Mouse (Mus musculus): ENCODE measurements around the gene H1fnt. TPM values are rescaled to one million over a fixed set of nuclear protein-coding genes. Genes with fewer than 3 reads are reported as not detected.
A peak's percentile ranks its signal among the peaks of the same experiment; 100 is the strongest.

The H1fnt gene
- not detected in 2 replicates for polyA plus RNA-seq (2016; fragmentation: Nextera tagmentation; extraction: Ambion mirVana)

DNA sequence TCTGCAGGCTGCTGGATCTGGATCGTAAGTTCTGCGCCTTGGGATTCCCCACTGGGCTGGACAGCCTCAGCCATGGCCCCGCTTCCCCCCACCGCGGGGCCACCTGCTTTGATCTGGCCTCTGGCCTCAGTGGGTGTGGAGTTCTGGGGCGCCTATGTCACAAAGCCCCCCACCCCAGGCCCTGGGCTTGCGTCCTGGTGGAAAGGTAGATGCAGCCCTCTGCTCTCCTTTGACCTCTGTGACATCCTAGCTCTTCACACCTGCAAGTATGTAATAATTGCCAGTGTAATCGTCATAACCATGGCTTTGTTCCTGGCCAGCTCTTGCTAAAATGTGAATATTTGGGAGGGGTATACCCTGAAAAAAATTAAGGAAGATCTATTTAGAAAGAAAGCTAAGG lies at the start of gene H1fnt:
Gene H1fnt (minus strand): TSS at position 101 of the 400 bp plus-strand sequence.
- H3K9me3 ChIP-seq, result no peaks in the 10 kb centered on the region
- no peaks in the 10 kb centered on the region for H3K27me3 ChIP-seq
- no peaks in the 10 kb centered on the region for H3K4me1 ChIP-seq
- ATAC-seq (ENCODE audit: low FRiP score, low read depth), result no peak
- H3K4me3 ChIP-seq, result no peak within 1 kb of the TSS
- H3K27ac ChIP-seq (replicated peaks), result no peak within 1 kb of the TSS
- no peak within 1 kb of the TSS for H3K4me2 ChIP-seq (replicated peaks)
- 90% methylated on average over 8 of the region's 8 CpGs for WGBS
- H3K9ac ChIP-seq (replicated peaks), result no peak within 1 kb of the TSS
- H3K36me3 ChIP-seq, result no peaks in the 10 kb centered on the region

DNA sequence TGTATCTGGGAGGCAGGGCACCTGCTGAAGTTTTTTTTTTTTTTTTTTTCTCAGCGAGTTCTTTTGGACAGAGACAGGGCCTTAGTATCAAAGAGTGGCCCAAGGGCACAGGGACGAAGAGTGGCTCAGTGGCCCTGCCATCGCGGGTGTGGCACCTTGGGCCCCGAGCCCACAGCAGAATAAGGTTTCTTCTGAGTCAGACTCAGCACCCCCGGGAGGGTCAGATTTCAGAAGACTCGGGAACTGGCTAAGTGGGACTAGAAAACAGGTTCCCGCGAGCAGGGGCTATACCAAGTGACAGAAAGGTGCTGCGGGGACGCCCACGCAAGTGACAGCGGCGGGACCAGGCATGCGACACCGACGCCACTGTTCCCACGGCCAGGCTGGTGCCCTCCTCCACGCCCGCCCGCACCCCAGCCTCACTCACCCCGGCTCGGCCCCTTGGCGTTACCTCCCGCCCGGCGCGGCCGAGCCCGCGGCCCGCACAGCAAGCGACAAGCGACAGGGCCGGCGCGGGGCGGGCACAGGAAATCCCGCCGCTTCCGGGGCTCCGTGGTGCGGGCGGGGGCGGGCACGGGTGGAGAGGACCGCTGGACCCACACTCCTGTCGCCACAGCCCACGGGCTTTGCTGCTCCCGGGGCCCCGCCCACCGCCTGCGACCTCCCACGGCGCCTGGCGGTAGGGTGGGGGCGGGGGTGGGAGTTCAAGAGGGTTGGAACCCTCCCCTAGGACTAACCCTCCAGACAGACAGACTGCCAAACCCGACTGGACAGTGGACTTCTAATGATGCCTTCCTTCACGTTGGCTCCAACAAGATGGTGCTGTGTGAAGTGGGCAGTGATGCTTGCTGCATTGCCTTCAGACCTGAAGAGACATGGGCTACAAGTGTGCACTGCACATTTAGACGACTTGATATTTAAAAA lies 38.8 kb upstream of the H1fnt start, which contains the start of gene Zfp641:
Gene Zfp641 (minus strand): TSS at position 534 of the 924 bp plus-strand sequence.
- ATAC-seq (ENCODE audit: low FRiP score, low read depth), result peak; percentile 54
- no peak within 1 kb of the TSS for H3K27ac ChIP-seq (replicated peaks)
- 0 out of 2 replicates have a peak, but pooled peaks cover 3% of the 10 kb centered on the region for H3K27me3 ChIP-seq
- H3K9ac ChIP-seq (replicated peaks), result peak within 1 kb of the TSS; percentile 87
- H3K4me3 ChIP-seq, result peak within 1 kb of the TSS; percentile 64
- whole genome bisulfite sequencing, result 2% methylated on average over 54 of the region's 60 CpGs
- H3K9me3 ChIP-seq, result 0 out of 2 replicates have a peak, but pooled peaks cover 5% of the 10 kb centered on the region
- H3K36me3 ChIP-seq, result no peaks in the 10 kb centered on the region
- peak within 1 kb of the TSS; percentile 91 for H3K4me2 ChIP-seq (replicated peaks)
- H3K4me1 ChIP-seq, result peaks cover 6% of the 10 kb centered on the region; the same call in 1 of the 2 replicates

DNA sequence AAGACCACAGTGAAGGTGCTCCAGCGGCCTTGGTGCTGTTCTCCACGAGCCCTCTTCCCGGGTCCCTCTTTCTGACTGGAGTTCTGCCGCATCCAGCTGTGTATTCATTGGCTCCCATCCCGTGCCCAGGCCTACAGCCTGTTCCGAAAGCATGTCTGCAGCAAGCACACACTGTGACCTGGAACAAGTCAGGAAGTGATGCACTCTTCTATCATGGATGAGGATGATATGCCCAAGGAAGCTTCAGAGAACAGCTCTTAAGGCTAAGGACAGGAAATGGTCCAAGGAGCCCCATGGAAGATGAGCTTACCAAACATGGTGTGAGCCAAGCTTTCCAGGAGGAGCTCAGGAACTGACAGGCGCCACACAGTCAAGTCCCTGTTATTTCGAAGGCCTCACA lies 36.6 kb upstream of the H1fnt start:
- H3K27ac ChIP-seq (replicated peaks), result no peak overlapping the region
- H3K4me3 ChIP-seq, result no peak overlapping the region
- H3K9me3 ChIP-seq, result no peaks in the 10 kb centered on the region
- H3K9ac ChIP-seq (replicated peaks), result no peak overlapping the region
- H3K4me1 ChIP-seq, result peaks cover 6% of the 10 kb centered on the region; the same call in 1 of the 2 replicates
- 0 out of 2 replicates have a peak, but pooled peaks cover 3% of the 10 kb centered on the region for H3K27me3 ChIP-seq
- H3K36me3 ChIP-seq, result no peaks in the 10 kb centered on the region
- H3K4me2 ChIP-seq (replicated peaks), result no peak overlapping the region
- WGBS, result 89% methylated on average over 8 of the region's 8 CpGs
- no peak for ATAC-seq (ENCODE audit: low FRiP score, low read depth)

DNA sequence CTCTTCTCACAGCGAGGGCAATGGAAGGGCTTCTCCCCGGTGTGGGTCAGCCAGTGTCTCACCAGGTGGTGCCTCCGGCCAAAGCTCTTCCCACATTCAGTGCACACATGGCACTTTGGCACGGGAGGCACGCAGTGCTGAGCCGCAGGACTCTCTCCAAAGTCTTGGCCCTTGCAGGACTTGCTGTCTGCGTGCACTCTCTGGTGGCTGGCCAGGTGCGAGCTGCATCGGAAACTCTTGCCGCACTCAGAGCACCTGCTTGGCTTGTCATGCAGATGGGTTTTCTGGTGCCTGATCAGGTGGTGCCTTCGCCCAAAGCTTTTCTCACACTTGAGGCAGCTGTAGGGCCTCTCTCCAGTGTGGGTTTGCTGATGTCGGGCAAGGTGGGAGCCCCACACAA lies 31.5 kb upstream of the H1fnt start:
- no peak overlapping the region for H3K4me3 ChIP-seq
- WGBS, result 70% methylated on average over 12 of the region's 12 CpGs
- ATAC-seq (ENCODE audit: low FRiP score, low read depth), result no peak

DNA sequence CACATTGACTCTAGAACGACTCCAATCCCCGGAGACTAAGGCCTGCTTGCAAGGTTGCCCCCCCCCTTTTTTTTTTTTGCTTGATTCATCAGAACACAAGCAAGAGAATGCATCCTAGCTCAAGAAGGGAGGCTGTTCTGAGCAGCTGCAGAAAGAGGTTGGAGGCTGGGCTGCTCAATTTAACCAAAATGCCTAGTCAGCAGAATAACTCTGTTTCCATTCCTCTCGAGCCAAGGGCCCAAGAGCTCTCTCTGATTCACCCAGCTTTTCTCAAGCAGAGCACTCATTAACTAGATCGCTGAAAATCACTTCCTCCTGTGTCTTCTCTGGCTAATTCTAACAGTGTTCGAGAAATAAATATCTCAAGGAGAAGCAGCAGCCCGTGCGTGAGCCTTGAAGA lies 29.3 kb upstream of the H1fnt start:
- Histone ChIP-seq H3K27me3 (no peaks in the 10 kb centered on the region), H3K27ac (replicated peaks) (no peak overlapping the region), H3K4me2 (replicated peaks) (no peak overlapping the region), H3K4me1 (no peaks in the 10 kb centered on the region), H3K4me3 (no peak overlapping the region), H3K9ac (replicated peaks) (no peak overlapping the region), H3K36me3 (no peaks in the 10 kb centered on the region), H3K9me3 (no peaks in the 10 kb centered on the region)
- WGBS, result 82% methylated on average over 7 of the region's 7 CpGs
- no peak for ATAC-seq (ENCODE audit: low FRiP score, low read depth)

More for the DNA sequence above, 31.5 kb upstream of the H1fnt start:
- Histone ChIP-seq H3K4me1 (no peaks in the 10 kb centered on the region), H3K27ac (replicated peaks) (no peak overlapping the region), H3K9me3 (no peaks in the 10 kb centered on the region), H3K36me3 (no peaks in the 10 kb centered on the region), H3K4me2 (replicated peaks) (no peak overlapping the region), H3K27me3 (no peaks in the 10 kb centered on the region), H3K9ac (replicated peaks) (no peak overlapping the region)

DNA sequence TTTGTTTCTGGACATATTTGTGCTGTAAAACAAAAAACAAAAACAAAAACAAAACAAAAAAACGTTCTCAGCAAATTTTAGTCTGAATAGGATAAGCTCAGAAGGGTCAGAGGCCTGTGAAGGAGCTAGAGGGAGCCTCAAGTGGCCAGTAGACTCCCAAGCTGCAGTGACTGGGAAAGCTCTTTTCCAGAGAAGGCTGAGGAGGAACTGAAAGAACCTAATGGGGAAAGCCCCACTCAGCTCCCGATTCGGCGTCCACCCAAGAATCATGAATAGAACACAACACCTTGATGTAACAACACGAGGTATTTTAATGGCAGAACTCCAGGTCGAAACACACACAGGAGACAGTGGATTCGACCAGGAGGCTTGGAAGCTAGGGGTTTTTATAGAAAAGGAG lies 683 bp upstream of the H1fnt start:
- H3K36me3 ChIP-seq, result no peaks in the 10 kb centered on the region
- no peaks in the 10 kb centered on the region for H3K27me3 ChIP-seq
- no peak overlapping the region for H3K4me2 ChIP-seq (replicated peaks)
- ATAC-seq (ENCODE audit: low FRiP score, low read depth), result no peak
- no peak overlapping the region for H3K9ac ChIP-seq (replicated peaks)
- no peaks in the 10 kb centered on the region for H3K4me1 ChIP-seq
- no peaks in the 10 kb centered on the region for H3K9me3 ChIP-seq
- H3K27ac ChIP-seq (replicated peaks), result no peak overlapping the region
- WGBS, result 89% methylated on average over 7 of the region's 7 CpGs
- H3K4me3 ChIP-seq, result no peak overlapping the region

DNA sequence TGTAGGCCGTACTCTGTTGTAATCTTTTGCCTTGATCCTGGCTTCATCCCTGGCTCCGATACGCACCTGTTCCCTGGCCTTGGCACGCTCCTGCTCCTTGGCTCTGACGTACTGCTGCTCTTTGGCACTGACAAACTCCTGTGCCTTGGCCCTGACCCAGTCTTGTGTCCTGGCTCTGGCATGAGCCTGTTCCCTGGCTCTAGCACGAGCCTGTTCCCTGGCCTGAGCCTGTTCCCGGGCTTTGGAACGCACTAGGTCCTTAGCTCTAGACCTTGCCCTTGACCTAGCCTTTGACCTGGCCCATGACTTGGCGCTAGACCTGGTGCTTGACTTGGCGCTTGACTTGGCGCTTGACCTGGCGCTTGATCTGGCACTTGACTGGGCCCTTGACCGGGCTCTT lies 822 bp downstream of the H1fnt start:
- no peaks in the 10 kb centered on the region for H3K4me1 ChIP-seq
- 93% methylated on average over 13 of the region's 13 CpGs for WGBS
- H3K36me3 ChIP-seq, result no peaks in the 10 kb centered on the region
- no peak overlapping the region for H3K4me2 ChIP-seq (replicated peaks)
- ATAC-seq (ENCODE audit: low FRiP score, low read depth), result no peak
- H3K4me3 ChIP-seq, result no peak overlapping the region
- no peaks in the 10 kb centered on the region for H3K9me3 ChIP-seq
- H3K9ac ChIP-seq (replicated peaks), result no peak overlapping the region
- no peaks in the 10 kb centered on the region for H3K27me3 ChIP-seq
- H3K27ac ChIP-seq (replicated peaks), result no peak overlapping the region

DNA sequence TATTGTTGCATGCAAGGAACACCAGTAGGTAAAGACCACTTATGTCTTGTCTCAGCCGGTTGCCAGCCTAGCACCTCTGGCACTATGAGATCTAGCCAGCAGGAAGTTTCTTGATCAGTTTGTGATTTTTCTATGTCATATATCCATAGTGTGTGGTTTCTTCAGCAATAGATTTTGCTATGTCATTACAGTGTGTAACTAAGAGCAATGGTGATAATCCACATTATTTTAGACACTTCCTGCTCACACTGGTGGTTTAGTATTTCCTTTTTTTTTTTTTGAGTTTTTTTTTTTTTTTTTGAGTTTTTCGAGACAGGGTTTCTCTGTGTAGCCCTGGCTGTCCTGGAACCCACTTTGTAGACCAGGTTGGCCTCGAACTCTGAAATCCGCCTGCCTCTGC lies 21.7 kb downstream of the H1fnt start:
- Histone ChIP-seq H3K9me3 (no peaks in the 10 kb centered on the region), H3K27ac (replicated peaks) (no peak overlapping the region), H3K9ac (replicated peaks) (no peak overlapping the region), H3K36me3 (no peaks in the 10 kb centered on the region), H3K4me3 (no peak overlapping the region), H3K4me1 (no peaks in the 10 kb centered on the region), H3K27me3 (no peaks in the 10 kb centered on the region), H3K4me2 (replicated peaks) (no peak overlapping the region)
- 88% methylated on average over 4 of the region's 4 CpGs for WGBS
- ATAC-seq (ENCODE audit: low FRiP score, low read depth), result no peak

DNA sequence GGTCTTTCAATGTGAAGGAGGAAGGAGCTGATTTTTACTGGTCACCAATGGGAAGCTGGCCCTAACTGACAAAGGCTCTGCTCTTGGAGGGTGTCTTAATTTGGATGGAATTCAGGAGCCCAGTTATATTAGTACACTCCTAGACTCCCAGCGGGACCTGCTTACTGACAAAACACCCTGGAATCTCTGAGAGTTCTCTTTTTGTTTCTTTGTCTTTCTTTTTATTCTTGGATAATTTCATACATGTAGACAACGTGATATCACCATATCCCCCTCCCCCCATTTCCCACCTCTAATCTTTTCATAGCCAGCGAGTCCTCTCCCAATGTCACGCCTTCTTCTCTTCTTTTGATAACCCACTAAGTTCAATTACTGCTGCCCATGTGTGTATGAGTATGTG lies 22.7 kb downstream of the H1fnt start, which contains the start of gene Olfr286:
Gene Olfr286 (minus strand): TSS at position 101 of the 400 bp plus-strand sequence.
- no peak within 1 kb of the TSS for H3K4me3 ChIP-seq
- no peak for ATAC-seq (ENCODE audit: low FRiP score, low read depth)
- no peaks in the 10 kb centered on the region for H3K27me3 ChIP-seq
- no peak within 1 kb of the TSS for H3K4me2 ChIP-seq (replicated peaks)
- no peaks in the 10 kb centered on the region for H3K36me3 ChIP-seq
- 95% methylated on average over 4 of the region's 4 CpGs for WGBS
- no peak within 1 kb of the TSS for H3K9ac ChIP-seq (replicated peaks)
- no peaks in the 10 kb centered on the region for H3K9me3 ChIP-seq
- H3K4me1 ChIP-seq, result no peaks in the 10 kb centered on the region
- no peak within 1 kb of the TSS for H3K27ac ChIP-seq (replicated peaks)

DNA sequence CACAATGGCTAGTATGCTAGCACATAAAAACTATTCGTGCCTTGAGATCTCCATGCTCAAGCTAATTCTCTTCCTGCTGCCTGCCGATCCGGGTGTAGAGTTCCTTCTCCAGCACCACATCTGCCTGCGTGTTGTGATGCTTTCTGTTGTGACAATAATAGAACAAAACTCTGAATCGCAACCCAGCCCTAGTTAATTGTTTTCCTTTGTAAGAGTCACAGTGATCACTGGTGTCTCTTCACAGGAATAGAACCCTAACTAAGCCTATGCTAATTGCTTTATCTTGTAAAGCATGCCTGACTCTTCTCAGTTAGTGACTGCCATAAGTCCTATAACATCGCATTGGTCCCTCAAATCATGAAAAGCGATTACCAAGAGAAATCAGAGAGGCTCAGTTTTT lies 31.0 kb downstream of the H1fnt start:
- no peak overlapping the region for H3K4me2 ChIP-seq (replicated peaks)
- no peak for ATAC-seq (ENCODE audit: low FRiP score, low read depth)
- H3K4me1 ChIP-seq, result no peaks in the 10 kb centered on the region
- H3K4me3 ChIP-seq, result no peak overlapping the region
- 66% methylated on average over 7 of the region's 7 CpGs for WGBS
- no peaks in the 10 kb centered on the region for H3K9me3 ChIP-seq
- H3K36me3 ChIP-seq, result no peaks in the 10 kb centered on the region
- no peak overlapping the region for H3K9ac ChIP-seq (replicated peaks)
- H3K27ac ChIP-seq (replicated peaks), result no peak overlapping the region
- H3K27me3 ChIP-seq, result no peaks in the 10 kb centered on the region; the same call in 1 of the 2 replicates

DNA sequence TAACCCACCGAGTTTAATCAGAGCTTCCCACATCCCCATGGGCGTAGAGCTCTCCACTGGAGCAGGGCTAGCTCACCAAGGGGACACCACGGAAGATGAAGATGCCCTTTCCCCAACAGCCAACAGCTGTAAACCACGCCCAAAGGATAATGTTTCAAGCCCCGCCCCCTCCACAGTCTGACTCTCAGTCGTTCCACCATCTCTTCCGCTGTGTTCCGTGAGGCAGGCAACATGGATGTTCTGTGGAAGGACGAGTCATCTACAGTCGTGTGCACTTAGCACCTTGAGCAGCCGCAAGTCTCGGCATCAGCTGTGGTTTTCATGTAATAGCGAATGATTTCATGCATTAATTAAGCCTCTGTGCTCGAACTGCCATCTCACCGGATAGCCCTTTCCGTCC lies 31.5 kb downstream of the H1fnt start:
- no peak overlapping the region for H3K27ac ChIP-seq (replicated peaks)
- no peaks in the 10 kb centered on the region for H3K36me3 ChIP-seq
- H3K27me3 ChIP-seq, result no peaks in the 10 kb centered on the region; the same call in 1 of the 2 replicates
- H3K4me2 ChIP-seq (replicated peaks), result no peak overlapping the region; the same call in 1 of the 2 replicates
- no peaks in the 10 kb centered on the region for H3K9me3 ChIP-seq
- no peak for ATAC-seq (ENCODE audit: low FRiP score, low read depth)
- no peaks in the 10 kb centered on the region for H3K4me1 ChIP-seq
- no peak overlapping the region for H3K9ac ChIP-seq (replicated peaks)
- H3K4me3 ChIP-seq, result no peak overlapping the region
- WGBS, result 45% methylated on average over 16 of the region's 16 CpGs

DNA sequence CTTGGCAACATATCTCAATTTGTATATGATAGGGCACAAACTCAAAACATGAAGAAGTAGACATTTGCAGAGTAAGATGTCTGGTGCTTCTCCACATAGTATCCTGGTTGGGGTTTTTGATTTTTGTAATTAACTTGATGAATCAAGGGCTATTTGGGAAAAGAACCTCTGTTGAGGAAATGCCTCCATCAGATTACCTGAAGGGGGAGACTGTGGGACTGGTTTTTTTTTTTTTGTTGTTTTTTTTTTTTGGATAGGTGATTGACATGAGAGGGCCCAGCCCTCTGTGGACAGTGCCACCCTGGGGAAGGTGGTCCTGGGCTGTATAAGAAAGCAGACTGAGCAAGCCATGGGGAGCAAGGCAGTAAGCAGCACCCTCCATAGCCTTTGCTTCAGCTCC lies 34.7 kb downstream of the H1fnt start:
- H3K9ac ChIP-seq (replicated peaks), result no peak overlapping the region
- no peaks in the 10 kb centered on the region for H3K27me3 ChIP-seq
- no peak overlapping the region for H3K27ac ChIP-seq (replicated peaks)
- H3K9me3 ChIP-seq, result no peaks in the 10 kb centered on the region
- no peaks in the 10 kb centered on the region for H3K4me1 ChIP-seq
- no peak overlapping the region for H3K4me2 ChIP-seq (replicated peaks)
- no peaks in the 10 kb centered on the region for H3K36me3 ChIP-seq
- no peak for ATAC-seq (ENCODE audit: low FRiP score, low read depth)
- H3K4me3 ChIP-seq, result no peak overlapping the region
